9 mouse cellular contexts compared by ENCODE assay signal in genomic region chr5:99348257-99348849, GRCm38 (mm10).
A peak's percentile ranks its signal among the peaks of the same experiment; 100 is the strongest.
DNase-seq lines count a peak whose midpoint lies in the region; ATAC-seq lines count a peak whose summit lies in the region.
"Had no signal": no experiment of that assay in that cellular context is flagged by ENCODE, and none has a peak within 500 bp of the region (broad histone marks: within the 10 kb centered on the region; RNA-seq: fewer than 3 reads in every experiment).

No protein-coding gene starts in this region.

- no peak for ATAC-seq in heart, embryonic 12.5 days (ENCODE audit: insufficient number of reproducible peaks, low FRiP score)
- peak; percentile 75 to 83 for ATAC-seq in hematopoietic stem cell, adult 5-6 weeks (replicated peaks in 1 of 2; ENCODE audit: insufficient read depth in 1 of 2, low FRiP score in 2 of 2, low TSS enrichment in 1 of 2, low read depth in 1 of 2, poor library complexity in 2 of 2, severe bottlenecking in 2 of 2)
- no peak for ATAC-seq in midbrain, embryonic 16.5 days

- no peak overlapping the region for H3K9ac ChIP-seq in heart, embryonic 12.5 days
- no peak overlapping the region for H3K9ac ChIP-seq in midbrain, embryonic 16.5 days (ENCODE audit: low read depth, low read length)

- no peak overlapping the region for H3K27ac ChIP-seq in heart, embryonic 12.5 days (ENCODE audit: poor library complexity, severe bottlenecking)
- H3K27ac ChIP-seq in midbrain, embryonic 16.5 days (ENCODE audit: low read length), result no peak overlapping the region

- no peaks in the 10 kb centered on the region for H3K36me3 ChIP-seq in heart, embryonic 12.5 days
- H3K36me3 ChIP-seq in midbrain, embryonic 16.5 days (ENCODE audit: control insufficient read depth, insufficient read depth, low read length), result no peaks in the 10 kb centered on the region

- 0 out of 2 replicates have a peak, but pooled peaks cover 4% of the 10 kb centered on the region for H3K4me1 ChIP-seq in heart, embryonic 12.5 days (replicated peaks)
- H3K4me1 ChIP-seq in midbrain, embryonic 16.5 days (ENCODE audit: control insufficient read depth, insufficient read depth, low read length), result no peaks in the 10 kb centered on the region

- no peak overlapping the region for H3K4me3 ChIP-seq in heart, embryonic 12.5 days
- H3K4me3 ChIP-seq in midbrain, embryonic 16.5 days (ENCODE audit: low read depth, low read length), result no peak overlapping the region
- H3K4me3 ChIP-seq: myocyte had no signal

- H3K9me3 ChIP-seq in heart, embryonic 12.5 days (replicated peaks), result no peaks in the 10 kb centered on the region
- H3K9me3 ChIP-seq in midbrain, embryonic 16.5 days (replicated peaks; ENCODE audit: control insufficient read depth, low read length, poor library complexity, severe bottlenecking), result no peaks in the 10 kb centered on the region

- H3K4me2 ChIP-seq in heart, embryonic 12.5 days, result no peak overlapping the region
- no peak overlapping the region for H3K4me2 ChIP-seq in midbrain, embryonic 16.5 days (ENCODE audit: low read length)

- 69% methylated on average over 8 of the region's 8 CpGs for WGBS in heart, embryonic 12.5 days
- 84% methylated on average over 8 of the region's 8 CpGs for WGBS in midbrain, embryonic 16.5 days

- H3K27me3 ChIP-seq in heart, embryonic 12.5 days (replicated peaks), result no peaks in the 10 kb centered on the region
- no peaks in the 10 kb centered on the region for H3K27me3 ChIP-seq in midbrain, embryonic 16.5 days (ENCODE audit: control insufficient read depth, insufficient read depth, low read depth, low read length)

- DNase-seq in heart, adult 11 months, result peak; percentile 98
- DNase-seq in adipocyte (ENCODE audit: low spot score), result peak; percentile 82
- peak; percentile 80 to 81 for DNase-seq in cerebellum, postnatal 36 days
- no peak for DNase-seq in thymus, postnatal 0 days (ENCODE audit: low spot score)
- no peak for DNase-seq in frontal cortex, postnatal 25 days (ENCODE audit: low spot score in 2 of 2)

Comparison
In these comparisons a context has a peak if more than half of its experiments do, and no peak if none do; other contexts are left out.
1. DNase-seq: peak in heart, adult 11 months (single experiment), adipocyte (single experiment) and cerebellum, postnatal 36 days (2 of 2); none in thymus, postnatal 0 days (single experiment) and frontal cortex, postnatal 25 days (0 of 2).
2. ATAC-seq: peak in hematopoietic stem cell, adult 5-6 weeks (2 of 2); none in heart, embryonic 12.5 days (single experiment) and midbrain, embryonic 16.5 days (single experiment).